Mouse (Mus musculus) heart, embryonic 15.5 days (tissue): Measurements from ENCODE around the gene Amy2a5. TPM values are rescaled to one million over a fixed set of nuclear protein-coding genes. Genes with fewer than 3 reads are reported as not detected.
"Not testable (repeated sequence)": the region's sequence is repeated elsewhere in the genome, so short reads cannot be mapped to it uniquely, and the experiment has no call there.

Source experiments
- ATAC-seq: fragments of 200-750 bp; cut with Nextera tagmentation; replicated peaks from 2 replicates; pipeline ENCODE4 v1.8.0; 2017; ENCODE audit warnings: low read depth, moderate TSS enrichment; ENCODE audit not compliant: insufficient number of reproducible peaks, insufficient read depth, low FRiP score
- H3K27ac ChIP-seq: fragments of 300-500 bp; sonication (generic); 2 replicates; pipeline ENCODE4 v1.5.1; 2015; ENCODE audit warnings: mild to moderate bottlenecking, inconsistent platforms
- H3K27me3 ChIP-seq: fragments of 300-500 bp; sonication (generic); 2 replicates; pipeline ENCODE4 v1.6.1; 2015; ENCODE audit warnings: inconsistent platforms
- H3K36me3 ChIP-seq: fragments of 300-500 bp; sonication (generic); 2 replicates; pipeline ENCODE4 v1.6.1; 2015; ENCODE audit warnings: mild to moderate bottlenecking, inconsistent platforms
- H3K4me1 ChIP-seq: fragments of 300-500 bp; sonication (generic); replicated peaks from 2 replicates; pipeline ENCODE4 v1.6.1; 2015; ENCODE audit warnings: inconsistent platforms
- H3K4me2 ChIP-seq: fragments of 300-500 bp; sonication (generic); 2 replicates; pipeline ENCODE4 v1.6.1; 2015; ENCODE audit warnings: inconsistent platforms, mild to moderate bottlenecking, moderate library complexity
- H3K4me3 ChIP-seq: fragments of 300-500 bp; sonication (generic); 2 replicates; pipeline ENCODE4 v1.5.1; 2015; ENCODE audit warnings: mild to moderate bottlenecking, inconsistent platforms
- H3K9ac ChIP-seq: fragments of 300-500 bp; sonication (generic); 2 replicates; pipeline ENCODE4 v1.6.1; 2015; ENCODE audit warnings: mild to moderate bottlenecking, inconsistent platforms
- H3K9me3 ChIP-seq: fragments of 300-500 bp; sonication (generic); replicated peaks from 2 replicates; pipeline ENCODE4 v1.6.1; 2016; ENCODE audit warnings: inconsistent platforms
- WGBS: fragments of 180-500 bp; shearing (Covaris S2); methylation state at CpG from one replicate; pipeline ENCODE4 v1.1.7; 2015; ENCODE audit warnings: mixed read lengths; 5-methylcytosine and 5-hydroxymethylcytosine counted together
- polyA plus RNA-seq: library from polyadenylated mRNA; unstranded; fragments of >200 nt; fragmentation: Nextera tagmentation; extraction: Ambion mirVana; gene quantifications from 2 replicates; pipeline ENCODE4 v1.2.1, GENCODE M21; 2015

Gene Amy2a5
- 0.11 TPM in 1 of 2 replicates, not detected in the other for polyA plus RNA-seq

DNA sequence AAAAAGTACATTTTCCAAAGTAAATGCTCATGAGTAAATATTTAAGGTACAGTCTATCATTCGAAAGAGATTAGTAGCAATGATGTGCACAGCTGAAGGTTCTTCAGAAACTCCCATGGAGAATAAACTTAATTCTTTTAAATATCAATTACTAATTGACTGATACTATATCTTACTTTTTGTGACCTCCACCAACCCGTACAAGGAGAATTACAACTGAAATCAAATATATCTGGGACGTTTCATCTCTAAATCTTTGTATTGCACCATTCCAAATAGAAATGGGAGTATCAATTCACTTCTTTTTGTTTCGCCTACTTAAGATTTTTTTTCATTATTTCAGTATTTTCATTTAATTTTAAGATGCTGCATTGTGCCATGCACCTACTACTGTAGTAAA lies at the start of gene Amy2a5:
TSS of gene Amy2a5 (minus strand) at position 101 of the 400 bp plus-strand sequence.
- not testable (repeated sequence) for H3K4me1 ChIP-seq, H3K27ac ChIP-seq, H3K4me2 ChIP-seq, ATAC-seq, H3K36me3 ChIP-seq, H3K4me3 ChIP-seq, H3K9me3 ChIP-seq, H3K9ac ChIP-seq, H3K27me3 ChIP-seq
- WGBS = no CpG with 5 or more reads among the region's 4 CpGs

DNA sequence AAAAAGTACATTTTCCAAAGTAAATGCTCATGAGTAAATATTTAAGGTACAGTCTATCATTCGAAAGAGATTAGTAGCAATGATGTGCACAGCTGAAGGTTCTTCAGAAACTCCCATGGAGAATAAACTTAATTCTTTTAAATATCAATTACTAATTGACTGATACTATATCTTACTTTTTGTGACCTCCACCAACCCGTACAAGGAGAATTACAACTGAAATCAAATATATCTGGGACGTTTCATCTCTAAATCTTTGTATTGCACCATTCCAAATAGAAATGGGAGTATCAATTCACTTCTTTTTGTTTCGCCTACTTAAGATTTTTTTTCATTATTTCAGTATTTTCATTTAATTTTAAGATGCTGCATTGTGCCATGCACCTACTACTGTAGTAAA lies 32.7 kb upstream of the Amy2a5 start, which contains the start of gene Amy2a4:
TSS of gene Amy2a4 (minus strand) at position 101 of the 400 bp plus-strand sequence.
- H3K27ac ChIP-seq, H3K36me3 ChIP-seq, H3K27me3 ChIP-seq, H3K9me3 ChIP-seq, H3K4me2 ChIP-seq, H3K9ac ChIP-seq, H3K4me3 ChIP-seq, H3K4me1 ChIP-seq, ATAC-seq: not testable (repeated sequence)
- WGBS = no CpG with 5 or more reads among the region's 4 CpGs

DNA sequence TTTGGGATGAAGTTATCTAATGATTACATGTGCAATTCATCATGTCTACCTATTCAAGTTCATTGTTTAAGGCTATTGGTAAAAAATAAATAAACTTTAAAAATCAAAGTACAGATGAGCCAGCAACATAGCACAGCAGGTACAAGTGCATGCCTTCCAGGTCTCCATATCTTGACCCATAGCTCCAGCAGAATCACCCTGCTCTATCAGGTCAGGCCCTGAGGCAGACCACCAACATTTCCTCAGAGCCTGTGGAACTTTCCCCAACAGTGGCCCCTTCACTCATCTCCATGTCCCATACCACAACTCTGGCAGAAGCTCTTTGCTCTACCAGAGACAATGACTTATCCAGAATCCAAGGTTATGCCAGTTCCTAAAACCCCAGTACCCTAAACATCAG lies 21.6 kb upstream of the Amy2a5 start:
- ATAC-seq, H3K4me1 ChIP-seq, H3K27ac ChIP-seq, H3K36me3 ChIP-seq, H3K4me2 ChIP-seq, H3K9ac ChIP-seq, H3K9me3 ChIP-seq, H3K27me3 ChIP-seq, H3K4me3 ChIP-seq: not testable (repeated sequence)

DNA sequence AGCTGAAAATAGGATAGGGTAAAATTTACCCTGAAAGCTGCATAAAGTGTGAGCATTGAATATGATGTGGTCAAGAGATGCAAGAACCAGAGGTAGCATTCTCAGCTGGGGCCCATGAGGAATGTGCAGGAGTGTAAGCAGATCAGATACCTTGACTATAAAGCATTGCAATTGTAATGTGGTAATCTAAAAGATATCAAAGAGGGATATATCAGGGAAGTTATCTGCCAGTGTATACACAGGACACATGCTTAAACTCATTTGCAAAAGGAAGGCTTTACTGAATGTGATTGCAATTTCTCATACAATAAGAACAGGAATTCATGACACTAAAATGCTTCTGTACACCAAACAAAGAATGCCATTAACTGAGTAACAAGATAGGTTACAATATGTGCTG lies 20.9 kb upstream of the Amy2a5 start:
- not testable (repeated sequence) for H3K27me3 ChIP-seq, H3K9ac ChIP-seq, H3K9me3 ChIP-seq, H3K36me3 ChIP-seq, H3K4me2 ChIP-seq, H3K4me1 ChIP-seq, ATAC-seq, H3K4me3 ChIP-seq, H3K27ac ChIP-seq

DNA sequence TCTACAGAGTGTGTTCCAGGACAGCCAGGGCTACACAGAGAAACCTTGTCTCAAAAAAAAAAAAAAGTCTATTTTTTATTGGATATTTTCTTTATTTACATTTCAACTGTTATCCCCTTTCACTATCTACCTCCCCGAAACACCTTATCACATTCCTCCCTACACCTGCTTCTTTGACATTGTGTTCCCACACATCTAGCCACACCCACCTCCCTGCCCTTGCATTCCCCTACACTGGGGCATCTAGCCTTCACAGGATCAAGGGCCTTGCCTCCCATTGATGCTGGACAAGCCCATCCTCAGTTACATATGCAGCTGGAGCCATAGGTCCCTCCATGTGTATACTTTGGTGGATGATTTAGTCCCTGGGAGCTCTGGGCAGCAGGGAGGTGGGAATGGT lies 31.5 kb downstream of the Amy2a5 start:
- Histone ChIP-seq H3K36me3 (no peaks in the 10 kb centered on the region), H3K27me3 (no peaks in the 10 kb centered on the region), H3K4me2 (no peak overlapping the region), H3K9me3 (no peaks in the 10 kb centered on the region), H3K4me1 (no peaks in the 10 kb centered on the region), H3K27ac (no peak overlapping the region), H3K9ac (no peak overlapping the region), H3K4me3 (no peak overlapping the region)
- ATAC-seq = no peak
- WGBS = 91% methylated on average over 1 of the region's 1 CpGs

Other genes starting within 250 kb of the Amy2a5 start
- 0.44 TPM in 1 of 2 replicates, not detected in the other for gene Amy2a4, start 32.6 kb upstream of the Amy2a5 start, polyA plus RNA-seq
- gene Amy2a3, start 65.2 kb upstream of the Amy2a5 start, polyA plus RNA-seq = 0.44 TPM in 1 of 2 replicates, not detected in the other
- gene Amy2a2, start 97.8 kb upstream of the Amy2a5 start, polyA plus RNA-seq = 0.44 TPM in 1 of 2 replicates, not detected in the other